Mouse (Mus musculus): ENCODE results near the gene Med12l.

Med12l gene

DNA sequence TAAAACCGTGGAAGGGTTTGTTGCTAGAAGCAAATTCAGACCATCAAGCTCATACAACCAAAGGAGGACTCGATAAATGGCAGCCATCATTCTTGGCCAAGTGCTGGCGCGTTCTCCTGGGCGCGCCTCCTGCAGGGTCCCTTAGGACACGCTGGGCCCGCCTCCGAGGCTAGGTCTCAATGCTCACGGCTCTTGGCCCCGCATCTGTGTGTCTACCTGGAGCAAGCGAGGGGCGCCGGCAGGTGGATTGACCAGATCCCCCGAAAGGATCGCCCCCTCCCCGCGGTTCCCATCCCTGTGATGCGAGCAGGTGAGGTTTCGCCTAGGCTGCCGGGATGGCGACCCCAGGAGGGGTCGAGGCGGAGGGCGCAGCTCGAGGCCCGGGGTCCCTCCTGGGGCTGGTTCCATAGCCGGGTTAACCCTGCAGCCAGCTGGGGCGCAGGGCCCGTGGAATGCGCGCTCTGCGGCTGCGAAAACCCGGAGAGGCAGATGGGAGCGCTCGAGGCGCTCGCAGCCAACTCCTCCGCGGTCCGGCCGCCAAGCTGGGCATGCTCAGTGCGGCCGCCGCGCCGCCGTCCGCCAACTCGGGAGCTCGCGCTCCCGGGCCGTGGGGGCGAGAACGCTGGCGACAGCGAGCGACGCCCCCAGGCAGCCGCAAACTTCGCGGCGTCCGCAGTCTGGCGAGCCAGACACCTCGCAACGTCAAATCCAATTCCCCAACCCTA is at the start of gene Med12l:
Gene Med12l (plus strand): TSS at position 555 of the 725 bp plus-strand sequence.
- DNase-seq (ENCODE audit: low spot score), result no peak

GRCm38 (mm10) chr3:58961166-58961565 is 44.5 kb upstream of the Med12l start:
- DNase-seq (ENCODE audit: low spot score), result no peak

DNA sequence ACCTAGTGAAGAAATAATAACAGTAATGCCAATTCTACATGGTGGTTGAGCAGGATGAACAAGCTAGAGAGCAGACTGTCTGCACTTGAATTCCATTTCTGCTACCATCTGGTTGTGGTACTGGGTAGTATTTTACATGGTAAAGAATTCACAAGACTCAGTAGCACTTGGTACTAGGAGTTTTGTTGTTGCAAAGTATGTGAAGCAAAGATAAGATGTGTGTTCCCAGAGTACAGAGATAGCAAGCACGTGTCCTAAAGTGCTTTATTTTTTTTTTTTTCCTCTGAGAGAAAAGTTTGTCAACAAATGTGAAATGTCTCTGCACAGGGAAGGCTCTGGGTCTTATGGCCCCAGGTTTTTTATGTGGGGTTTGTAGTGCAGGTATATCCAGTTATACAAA is 28.2 kb upstream of the Med12l start:
- DNase-seq (ENCODE audit: low spot score), result no peak

GRCm38 (mm10) chr3:58977906-58978622 is 27.6 kb upstream of the Med12l start:
- no peak for DNase-seq (ENCODE audit: low spot score)

GRCm38 (mm10) chr3:58980579-58980978 is 25.0 kb upstream of the Med12l start:
- DNase-seq (ENCODE audit: low spot score), result no peak

- no peak for DNase-seq (ENCODE audit: low spot score)
These were observed 22.5 kb upstream of the Med12l start for GRCm38 (mm10) chr3:58982896-58983837.

GRCm38 (mm10) chr3:58983838-58984598 is 21.6 kb upstream of the Med12l start:
- DNase-seq (ENCODE audit: low spot score), result no peak

GRCm38 (mm10) chr3:58985816-58986215 is 19.8 kb upstream of the Med12l start:
- no peak for DNase-seq (ENCODE audit: low spot score)

- DNase-seq (ENCODE audit: low spot score), result no peak
These were observed 16.3 kb upstream of the Med12l start for GRCm38 (mm10) chr3:58989374-58989773.

GRCm38 (mm10) chr3:58990556-58990955 is 15.1 kb upstream of the Med12l start:
- DNase-seq (ENCODE audit: low spot score), result no peak

DNA sequence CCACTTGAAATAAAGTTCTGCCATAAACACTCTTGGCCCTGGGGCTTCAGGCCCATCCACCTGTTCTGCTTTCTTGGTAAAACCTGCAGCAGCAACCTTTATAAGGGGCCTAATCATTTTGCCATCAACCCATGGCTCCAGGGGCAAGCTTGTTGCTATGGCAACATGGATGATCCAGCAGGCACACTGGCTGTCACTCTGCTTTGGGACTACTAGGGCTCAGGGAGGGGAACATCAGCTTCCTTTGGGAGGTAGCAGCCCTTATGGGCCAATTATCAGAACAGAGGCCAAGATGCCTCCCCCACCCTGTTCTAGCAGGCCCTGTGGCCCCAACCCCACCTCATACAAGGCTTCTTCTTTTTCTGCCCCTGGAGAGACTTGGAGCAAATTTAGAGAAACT is 13.5 kb upstream of the Med12l start:
- DNase-seq (ENCODE audit: low spot score), result no peak

DNA sequence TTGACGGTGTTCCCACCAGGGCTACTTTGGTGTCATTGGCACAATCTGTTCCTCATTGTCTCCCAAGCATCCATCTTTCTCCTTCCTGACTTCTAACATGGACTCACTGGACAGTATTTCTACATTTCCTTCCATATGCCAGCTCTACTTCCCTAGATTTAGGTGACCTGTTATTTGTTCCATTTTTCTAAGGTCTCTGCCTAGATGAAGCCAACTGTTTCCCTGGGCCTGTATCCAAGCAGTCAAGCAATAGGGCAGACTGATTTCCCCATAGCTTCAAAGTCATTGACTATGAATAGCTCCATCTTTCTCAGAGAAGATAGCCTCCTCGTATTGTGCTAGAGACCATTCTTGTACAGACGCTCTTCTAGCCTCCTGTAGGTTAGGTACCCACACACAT is 12.0 kb upstream of the Med12l start:
- no peak for DNase-seq (ENCODE audit: low spot score)

DNA sequence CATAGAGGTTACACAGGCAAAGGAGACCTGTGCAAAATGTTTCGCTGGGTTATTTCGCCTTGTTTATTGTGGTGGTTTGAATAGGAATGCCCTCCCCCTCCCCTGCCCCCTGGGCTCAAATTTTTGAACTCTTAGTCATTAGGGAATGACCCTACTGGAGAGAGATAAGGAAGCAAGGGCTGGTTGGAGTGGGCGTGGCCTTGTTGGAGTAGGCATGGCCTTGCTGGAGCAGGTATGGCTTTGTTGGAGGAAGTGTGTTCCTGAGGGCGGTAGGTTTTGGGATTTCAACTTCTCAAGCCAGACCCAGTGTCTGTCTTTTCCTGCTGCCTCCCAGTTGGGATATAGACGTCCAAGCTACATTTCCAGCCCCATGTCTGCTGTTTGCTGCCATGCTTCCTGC is 1.9 kb upstream of the Med12l start:
- no peak for DNase-seq (ENCODE audit: low spot score)

- DNase-seq (ENCODE audit: low spot score), result no peak
These were observed 538 bp downstream of the Med12l start for GRCm38 (mm10) chr3:59005996-59006730.

DNA sequence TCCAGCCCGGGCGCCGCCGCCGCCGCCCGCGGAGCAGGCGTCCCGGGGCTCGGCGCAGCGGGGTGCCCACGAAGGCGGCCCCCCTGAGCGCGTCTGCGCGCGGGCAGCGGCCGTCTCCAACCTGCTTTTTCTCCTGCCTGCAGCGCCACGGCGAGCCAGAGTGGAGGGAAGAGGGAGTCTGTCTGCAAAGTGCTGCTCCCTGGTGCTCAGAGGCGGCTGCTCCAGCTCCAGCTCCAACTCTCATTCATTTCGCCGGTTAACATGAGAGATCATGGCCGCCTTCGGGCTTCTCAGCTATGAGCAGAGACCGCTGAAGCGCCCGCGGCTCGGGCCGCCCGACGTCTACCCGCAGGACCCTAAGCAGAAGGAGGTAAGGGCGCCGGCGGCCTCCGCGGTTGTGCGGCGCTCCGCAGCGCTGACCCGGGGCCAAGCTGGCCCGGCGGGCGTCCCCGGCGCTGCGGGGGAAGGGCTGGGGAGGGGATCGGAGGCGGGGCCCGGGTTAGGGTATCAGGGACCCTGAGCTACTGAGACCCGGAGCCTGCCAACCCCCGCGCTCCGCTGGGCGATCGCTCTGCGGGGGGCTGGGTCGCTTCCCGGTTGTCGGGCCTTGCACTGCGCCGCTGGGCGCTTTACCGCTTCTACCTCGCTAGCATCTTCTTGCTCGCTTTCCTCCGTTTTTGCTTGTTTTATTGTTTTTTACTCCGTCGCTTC is 1.3 kb downstream of the Med12l start:
- peak; percentile 34 for DNase-seq (ENCODE audit: low spot score)

- no peak for DNase-seq (ENCODE audit: low spot score)
These were observed 4.7 kb downstream of the Med12l start for GRCm38 (mm10) chr3:59010276-59010675.

DNA sequence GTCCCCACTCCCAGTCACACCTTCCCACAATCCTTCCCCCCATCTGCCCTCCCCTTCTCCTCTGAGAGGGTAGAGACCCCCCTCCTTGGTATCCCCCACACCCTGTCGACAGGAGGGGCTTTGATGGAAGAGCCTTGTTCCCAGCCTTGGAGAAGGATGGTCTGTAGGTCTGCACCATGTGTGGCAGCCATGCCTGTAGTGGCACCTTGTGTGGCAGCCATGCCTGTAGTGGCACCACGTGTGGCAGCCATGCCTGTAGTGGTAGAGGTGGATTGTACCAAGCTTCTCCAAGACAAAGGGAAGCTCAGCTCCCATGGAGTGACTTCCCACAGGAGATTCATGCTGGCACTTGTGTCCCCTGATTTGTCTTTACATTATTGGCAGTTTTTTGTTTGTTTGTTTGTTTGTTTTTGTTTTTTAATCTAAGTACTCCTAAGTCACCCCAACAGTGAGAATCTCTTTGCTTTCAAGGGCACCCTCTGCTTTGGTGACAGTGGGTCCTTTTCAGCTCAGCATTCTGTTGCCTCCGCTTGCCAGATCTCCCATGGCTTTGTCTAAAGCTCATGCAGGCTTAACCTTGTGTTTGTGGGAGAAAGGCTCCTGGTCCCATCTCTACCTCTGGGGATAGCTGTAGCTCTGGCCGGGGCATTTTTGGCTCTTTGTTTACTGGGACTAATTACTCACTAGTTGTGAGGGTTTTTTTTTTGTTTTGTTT is 10.2 kb downstream of the Med12l start:
- DNase-seq (ENCODE audit: low spot score), result no peak

DNA sequence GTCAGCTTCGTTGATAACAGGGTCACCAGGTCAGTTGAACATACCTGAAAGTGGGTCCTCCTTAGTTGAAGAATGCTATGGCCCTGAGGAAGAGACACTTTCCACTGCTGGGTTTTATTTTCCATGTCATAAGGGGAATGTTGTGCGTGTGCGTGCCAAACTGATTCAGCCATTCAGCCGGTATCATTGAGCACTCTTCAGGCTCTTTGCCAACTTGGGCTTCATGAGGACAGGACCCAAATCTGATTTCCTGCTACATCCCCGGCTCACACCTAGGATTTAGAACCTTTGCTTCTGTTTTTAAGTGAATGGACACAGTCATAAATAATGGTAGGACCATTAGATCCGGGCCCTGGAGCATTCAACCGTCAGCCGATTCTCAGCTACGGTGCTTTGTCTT is 10.9 kb downstream of the Med12l start:
- no peak for DNase-seq (ENCODE audit: low spot score)

GRCm38 (mm10) chr3:59021236-59021635 is 15.6 kb downstream of the Med12l start:
- no peak for DNase-seq (ENCODE audit: low spot score)

DNA sequence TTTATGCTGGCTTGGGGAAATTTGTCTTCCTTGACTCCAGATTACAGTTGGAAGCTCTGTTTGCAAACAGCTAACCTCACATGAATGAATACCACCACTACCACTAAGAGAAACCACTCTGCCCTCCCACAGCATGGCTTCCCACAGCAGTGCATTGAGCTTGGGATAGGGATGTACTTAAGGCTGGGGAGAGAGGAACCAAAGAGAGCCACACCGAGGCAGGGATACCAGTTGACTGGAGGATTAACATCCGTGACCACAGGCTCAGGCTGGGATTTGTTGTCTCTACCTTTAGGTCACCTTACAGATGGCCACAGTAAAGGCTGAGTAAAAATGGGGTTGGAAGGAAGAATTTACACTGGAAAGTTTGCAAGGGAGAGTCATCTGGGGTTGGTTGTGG is 16.6 kb downstream of the Med12l start:
- no peak for DNase-seq (ENCODE audit: low spot score)
